Mouse (Mus musculus) testis, adult 10 weeks (tissue): Measurements from ENCODE around the gene Vmn1r17. TPM values are rescaled to one million over a fixed set of nuclear protein-coding genes. Genes with fewer than 3 reads are reported as not detected.

ENCODE experiments used
- polyA plus RNA-seq: library from polyadenylated mRNA; stranded (reverse); fragments of 350-450 nt; fragmentation: Illumina TruSeq; extraction: RNeasy Lipid Tissue Mini Kit (QIAGEN cat#74804); gene quantifications from one replicate; pipeline ENCODE4 v1.2.3, GENCODE M21; 2014; ENCODE audit warnings: low read depth, low replicate concordance

The Vmn1r17 gene
- not detected for polyA plus RNA-seq

GRCm38 (mm10) chr6:57363627-57364026 lies at the start of gene Vmn1r17:
TSS of gene Vmn1r17 (minus strand) at chr6:57363727.

DNA sequence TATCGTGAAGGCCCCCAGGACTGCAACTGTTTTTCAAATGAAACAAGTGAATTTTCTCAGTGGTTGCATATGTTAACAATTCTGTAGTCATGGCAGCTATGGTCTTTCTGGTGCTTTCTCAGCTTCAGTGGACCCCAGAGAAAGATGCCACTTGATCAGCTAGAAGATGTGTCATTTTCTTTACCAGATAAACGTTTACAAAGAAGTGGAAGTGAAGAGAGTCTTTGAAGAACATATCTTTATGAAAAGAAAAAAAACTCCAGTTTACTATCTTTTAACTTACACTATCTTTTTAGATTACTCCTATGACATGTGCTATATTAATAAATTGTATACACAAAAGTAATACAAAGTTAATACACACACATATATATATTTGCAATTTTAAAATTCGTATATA lies 40.0 kb upstream of the Vmn1r17 start, which contains the start of gene Vmn1r19:
Gene Vmn1r19 (plus strand): TSS at position 301 of the 400 bp plus-strand sequence.

GRCm38 (mm10) chr6:57395683-57396082 lies 32.2 kb upstream of the Vmn1r17 start, which contains the start of gene Vmn1r18:
TSS of gene Vmn1r18 (minus strand) at chr6:57395783.

DNA sequence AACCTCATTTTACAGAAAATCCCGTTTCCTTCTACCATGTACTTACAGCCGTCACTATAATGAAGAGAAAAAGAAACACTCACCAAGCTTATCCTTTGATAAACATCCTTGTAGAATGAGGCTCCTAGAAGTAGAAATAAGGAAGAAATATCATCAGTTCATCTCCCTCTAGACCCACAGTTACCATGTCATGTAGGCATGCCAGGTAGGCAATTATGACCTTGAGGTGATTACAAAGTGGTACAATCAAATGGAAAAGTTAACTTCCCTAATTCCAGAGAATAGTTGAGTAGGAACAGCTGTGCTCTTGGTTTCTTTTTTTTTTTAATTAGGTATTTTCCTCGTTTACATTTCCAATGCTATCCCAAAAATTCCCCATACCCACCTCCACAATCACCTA lies 34.1 kb downstream of the Vmn1r17 start, which contains the start of gene Vmn1r16:
Gene Vmn1r16 (minus strand): TSS at position 101 of the 400 bp plus-strand sequence.

Other genes with a start within 250 kb of the Vmn1r17 start
- gene Vmn1r11, start 230.3 kb downstream of the Vmn1r17 start, polyA plus RNA-seq: not detected
- gene Vmn1r12, start 206.8 kb downstream of the Vmn1r17 start, polyA plus RNA-seq: not detected
- gene Vmn1r13, start 160.4 kb downstream of the Vmn1r17 start, polyA plus RNA-seq: not detected
- gene Vmn1r14, start 132.0 kb downstream of the Vmn1r17 start, polyA plus RNA-seq: 0.03 TPM
- 0.10 TPM for gene Vmn1r15, start 105.8 kb downstream of the Vmn1r17 start, polyA plus RNA-seq
- gene Vmn1r16, start 34.2 kb downstream of the Vmn1r17 start, polyA plus RNA-seq: 0.11 TPM
- gene Vmn1r18, start 32.1 kb upstream of the Vmn1r17 start, polyA plus RNA-seq: not detected
- gene Vmn1r19, start 40.1 kb upstream of the Vmn1r17 start, polyA plus RNA-seq: not detected
- gene Vmn1r20, start 65.2 kb upstream of the Vmn1r17 start, polyA plus RNA-seq: not detected
- 4.6 TPM for gene Ppm1k, start 171.7 kb upstream of the Vmn1r17 start, polyA plus RNA-seq
- gene Herc6, start 217.3 kb upstream of the Vmn1r17 start, polyA plus RNA-seq: 50.2 TPM